Mouse (Mus musculus) liver, adult 2 months (tissue): ENCODE results near the gene Selenoi.

Experiments
- CTCF ChIP-seq: fragments of 200-500 bp; IDR thresholded peaks from 2 replicates; pipeline ENCODE4 v1.5.1; 2011; ENCODE audit warnings: low read depth, low read length, control low read depth
- POLR2A ChIP-seq: fragments of 200-500 bp; IDR thresholded peaks from 2 replicates; pipeline ENCODE4 v1.6.1; 2011; ENCODE audit warnings: low read length, control low read depth; ENCODE audit not compliant: insufficient read depth; ENCODE audit errors: extremely low read depth

DNA sequence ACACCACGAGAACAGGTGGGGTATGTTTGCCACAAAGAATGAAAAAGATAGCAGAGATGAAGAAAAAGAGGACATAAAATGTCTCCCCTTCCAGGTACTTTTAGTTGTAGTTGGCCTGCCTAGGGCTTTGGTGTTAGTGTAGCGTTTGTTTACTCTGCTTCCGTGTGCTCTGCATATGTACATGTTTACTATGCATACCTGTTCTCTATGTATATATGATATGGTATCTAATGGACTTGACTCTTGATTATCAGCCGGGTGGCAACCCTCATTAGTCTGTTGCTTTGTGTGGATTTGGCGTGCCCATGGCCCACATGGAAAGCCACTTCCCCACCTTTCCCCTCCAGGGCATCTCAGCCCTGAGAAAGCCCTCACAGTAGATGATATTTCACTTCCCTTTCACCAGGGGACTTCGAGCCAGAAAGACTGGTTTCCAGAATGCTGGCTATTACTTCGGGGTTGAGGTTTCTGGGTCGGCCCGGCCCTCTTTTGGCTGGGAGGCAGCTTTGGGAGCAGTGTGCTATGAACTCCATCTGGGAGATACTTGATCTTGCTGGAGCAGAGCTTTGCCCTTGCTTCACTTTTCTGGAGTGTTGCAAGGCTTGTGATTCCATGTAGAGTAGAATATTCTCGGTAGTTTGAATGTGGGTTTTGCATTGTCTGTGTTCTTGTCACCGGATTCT lies 39.4 kb downstream of the Selenoi start:
- TF ChIP-seq CTCF (no peak), POLR2A (no peak)
